Mouse (Mus musculus) testis, adult 2 months (tissue): ENCODE measurements around the gene Sorcs2.

Source experiments
- CTCF ChIP-seq: fragments of 200-500 bp; IDR thresholded peaks from 2 replicates; pipeline ENCODE4 v1.5.1; 2012; ENCODE audit warnings: low read depth, mild to moderate bottlenecking, inconsistent platforms, low read length, moderate library complexity; ENCODE audit not compliant: control insufficient read depth, insufficient read depth, insufficient replicate concordance
- POLR2A ChIP-seq: fragments of 200-500 bp; IDR thresholded peaks from 2 replicates; pipeline ENCODE4 v1.6.1; 2012; ENCODE audit warnings: low read depth, mild to moderate bottlenecking, inconsistent platforms, low read length, moderate library complexity; ENCODE audit not compliant: control insufficient read depth

DNA sequence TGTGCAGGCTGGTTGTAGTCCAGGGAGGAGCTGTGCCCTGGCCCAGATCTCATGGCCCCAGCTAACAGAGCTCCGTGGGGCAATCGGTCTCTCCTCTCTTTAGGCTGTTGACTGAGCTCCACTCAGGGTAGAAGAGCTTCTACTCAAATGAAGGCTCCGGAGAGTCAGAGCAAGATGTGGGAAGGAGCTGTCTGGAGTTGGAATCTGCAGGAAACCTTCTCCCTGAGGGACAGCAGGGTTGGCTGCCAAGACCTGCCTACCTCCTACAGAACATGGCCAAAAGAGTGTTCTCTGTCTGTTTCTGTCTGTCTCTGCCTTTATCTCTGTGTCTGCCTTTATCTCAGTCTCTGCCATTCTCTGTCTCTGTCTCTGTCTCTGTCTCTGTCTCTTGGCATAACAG, 31.6 kb upstream of the Sorcs2 start:
- TF ChIP-seq CTCF, result no peak
- TF ChIP-seq POLR2A, result no peak
